Mouse (Mus musculus) lung, postnatal 4 days (tissue): ENCODE results near the gene Rcan1.
"Not testable (repeated sequence)": the region's sequence is repeated elsewhere in the genome, so short reads cannot be mapped to it uniquely, and the experiment has no call there.

Experiments used
- DNase-seq, 2 experiments: peaks; one replicate each; pipeline ENCODE4 v3.0.0; 2021

The Rcan1 gene

GRCm38 (mm10) chr16:92470706-92471105 is at the start of gene Rcan1:
Rcan1 (minus strand) TSS chr16:92470867.
- no peak for DNase-seq

GRCm38 (mm10) chr16:92519820-92520492 is 49.3 kb upstream of the Rcan1 start:
- peak; percentile 43 to 64 for DNase-seq

GRCm38 (mm10) chr16:92518718-92519117 is 48.1 kb upstream of the Rcan1 start:
- DNase-seq = no peak

DNA sequence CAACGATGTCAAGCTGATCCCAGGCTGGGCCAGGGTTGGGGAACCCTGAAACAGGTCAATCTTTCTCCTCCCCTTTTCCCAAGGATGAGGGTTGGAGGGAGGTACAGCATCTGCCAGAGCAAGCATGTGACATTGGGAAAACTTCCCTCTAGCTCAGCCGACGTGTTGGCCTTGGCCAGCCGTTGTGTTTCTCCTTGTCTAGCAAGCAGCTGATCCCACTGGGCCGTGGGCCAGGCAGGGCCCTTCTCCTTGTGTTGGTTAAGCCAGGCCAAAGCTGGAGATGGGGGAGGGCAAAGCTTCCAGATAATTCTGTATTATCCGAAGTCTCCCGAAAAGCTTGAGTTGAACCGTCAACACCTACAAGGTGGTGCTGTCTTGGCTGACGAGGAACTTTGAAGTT is 45.5 kb upstream of the Rcan1 start:
- DNase-seq = peak; percentile 50 to 81

GRCm38 (mm10) chr16:92514896-92515295 is 44.2 kb upstream of the Rcan1 start:
- DNase-seq = not testable (repeated sequence)

DNA sequence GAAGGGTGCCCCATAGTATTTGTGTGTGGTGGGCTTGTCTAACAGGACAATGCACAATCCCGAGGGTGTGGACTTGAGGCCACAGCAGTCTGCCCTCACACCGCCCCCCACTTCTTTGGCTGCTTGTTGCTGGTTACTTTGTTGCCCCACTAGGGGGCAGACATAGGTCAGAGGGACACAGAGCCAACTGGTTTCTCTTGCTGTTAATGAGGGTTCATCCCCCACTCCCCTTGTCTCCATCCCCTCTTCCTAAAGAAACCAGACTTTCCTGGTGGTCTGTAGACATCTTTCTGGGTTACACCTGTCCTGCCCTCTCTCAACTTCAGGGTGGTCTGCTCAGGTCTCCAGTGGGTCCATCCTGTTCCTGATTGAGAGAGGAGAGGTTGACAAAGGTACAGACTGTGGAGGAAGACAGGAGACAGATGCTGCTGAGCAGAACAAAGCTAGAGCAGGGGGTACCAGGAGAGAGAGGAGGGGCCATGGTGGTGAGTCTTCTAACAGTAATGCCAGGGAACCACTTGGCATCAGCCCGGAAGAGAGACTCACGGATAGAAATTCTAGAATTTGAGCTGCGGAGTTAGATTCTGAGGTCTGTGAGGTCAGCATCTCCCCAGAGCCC is 41.2 kb upstream of the Rcan1 start:
- DNase-seq = peak; percentile 45 to 62

- DNase-seq = peak; percentile 46 to 82
Observed at GRCm38 (mm10) chr16:92510835-92511772, 40.4 kb upstream of the Rcan1 start.

- DNase-seq = no peak
Observed at GRCm38 (mm10) chr16:92507573-92507972, 36.9 kb upstream of the Rcan1 start.

DNA sequence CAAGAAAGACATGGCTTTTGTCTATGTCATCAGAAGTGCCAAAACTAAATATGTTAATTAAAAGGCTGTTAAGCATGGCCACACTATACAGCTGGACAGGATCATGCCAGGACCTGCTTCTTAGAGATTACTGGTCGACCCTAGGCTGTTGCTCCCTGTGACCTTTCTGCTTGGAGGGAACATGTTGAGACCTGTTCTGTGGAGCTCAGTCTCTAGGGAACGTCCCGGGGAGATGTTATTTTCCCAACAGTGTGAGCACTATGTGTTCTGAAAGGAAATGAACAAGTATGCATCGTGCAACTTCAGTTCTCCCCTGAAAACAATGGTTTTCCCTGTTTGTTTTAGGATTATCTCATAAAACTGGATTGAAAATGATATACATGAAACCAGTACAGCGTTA is 32.4 kb upstream of the Rcan1 start:
- DNase-seq = no peak

DNA sequence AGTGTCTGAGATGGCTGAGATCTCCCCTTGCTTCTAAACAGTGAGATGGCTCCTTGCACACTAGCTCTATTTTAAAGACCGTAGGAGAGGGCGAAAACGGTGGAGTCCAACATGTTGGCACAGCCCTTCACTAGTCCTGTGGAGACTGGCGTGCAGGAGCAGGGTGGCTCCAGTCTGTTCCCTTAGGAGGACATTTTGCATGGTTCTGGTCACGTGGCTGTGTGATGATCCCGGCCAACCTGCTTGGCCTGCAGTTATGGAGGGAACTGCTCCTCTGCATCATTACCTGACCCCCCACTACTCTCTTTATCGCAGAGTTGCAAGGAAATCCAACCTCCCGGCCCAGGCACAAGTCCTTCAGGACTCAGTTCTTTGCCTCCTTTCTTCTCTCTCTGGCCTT is 29.9 kb upstream of the Rcan1 start:
- no peak for DNase-seq

DNA sequence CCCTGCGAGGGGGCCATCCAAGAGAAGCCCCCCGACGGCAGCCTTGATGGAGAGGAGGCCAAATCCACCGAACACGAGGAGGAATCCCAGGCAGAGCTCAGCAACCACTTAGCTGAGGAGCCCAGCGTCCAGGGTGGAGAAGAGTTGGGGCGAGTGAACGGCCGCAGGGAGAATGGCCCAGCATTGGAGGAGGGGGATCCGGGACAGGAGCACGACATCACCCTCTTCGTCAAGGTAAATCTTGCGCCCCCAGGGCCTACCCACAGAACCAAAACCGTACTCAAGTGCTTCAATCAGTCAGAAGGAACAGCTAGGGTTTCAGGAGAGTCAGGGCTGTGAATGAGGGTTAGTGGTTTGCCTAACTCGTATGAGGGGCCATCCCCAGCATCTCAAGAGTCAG is 28.7 kb upstream of the Rcan1 start:
- no peak for DNase-seq

DNA sequence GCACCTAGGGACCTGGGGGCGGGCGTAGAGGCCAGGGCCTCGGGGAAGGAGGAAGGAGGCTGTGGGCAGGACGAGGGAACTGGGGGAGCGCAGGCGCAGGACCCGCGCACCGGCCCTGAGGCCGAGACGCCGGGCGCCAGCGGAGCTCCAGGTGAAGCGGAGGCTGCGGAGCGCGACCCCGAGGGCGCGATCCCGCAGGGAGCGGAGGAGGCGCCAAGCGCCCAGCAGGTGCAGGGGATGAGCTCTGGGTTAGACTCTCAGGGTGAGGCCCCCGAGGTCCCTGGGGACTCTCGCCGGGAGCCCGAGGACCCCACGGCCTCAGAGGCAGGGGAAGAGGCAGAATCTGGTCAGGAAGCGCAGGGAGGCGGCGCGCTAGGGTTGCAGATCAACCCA is 27.9 kb upstream of the Rcan1 start:
- peak; percentile 47 to 64 for DNase-seq

- DNase-seq = peak in 1 of 2 experiments; percentile 45
Observed at GRCm38 (mm10) chr16:92497851-92498588, 27.4 kb upstream of the Rcan1 start.

GRCm38 (mm10) chr16:92489356-92489755 is 18.7 kb upstream of the Rcan1 start:
- DNase-seq = no peak

DNA sequence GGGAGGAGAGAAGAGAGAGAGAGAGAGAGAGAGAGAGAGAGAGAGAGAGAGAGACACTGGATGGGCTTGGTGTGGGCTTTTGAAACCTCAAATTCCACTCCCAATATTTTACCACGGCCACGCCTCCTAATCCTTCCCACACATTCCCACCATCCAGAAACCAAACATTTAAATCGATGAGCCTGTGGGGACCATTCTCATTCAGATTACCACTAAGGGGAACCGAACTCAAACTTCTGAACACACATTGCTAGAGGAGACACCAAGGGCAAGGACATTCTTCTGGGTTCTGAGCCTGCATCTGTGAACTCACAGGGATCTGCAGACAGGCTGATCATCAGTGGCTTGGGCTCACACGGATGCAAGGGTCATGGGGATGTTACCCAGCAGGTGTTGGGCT is 17.8 kb upstream of the Rcan1 start:
- DNase-seq = no peak

- DNase-seq = peak in 1 of 2 experiments; percentile 57
Observed at GRCm38 (mm10) chr16:92487489-92487888, 16.8 kb upstream of the Rcan1 start.

DNA sequence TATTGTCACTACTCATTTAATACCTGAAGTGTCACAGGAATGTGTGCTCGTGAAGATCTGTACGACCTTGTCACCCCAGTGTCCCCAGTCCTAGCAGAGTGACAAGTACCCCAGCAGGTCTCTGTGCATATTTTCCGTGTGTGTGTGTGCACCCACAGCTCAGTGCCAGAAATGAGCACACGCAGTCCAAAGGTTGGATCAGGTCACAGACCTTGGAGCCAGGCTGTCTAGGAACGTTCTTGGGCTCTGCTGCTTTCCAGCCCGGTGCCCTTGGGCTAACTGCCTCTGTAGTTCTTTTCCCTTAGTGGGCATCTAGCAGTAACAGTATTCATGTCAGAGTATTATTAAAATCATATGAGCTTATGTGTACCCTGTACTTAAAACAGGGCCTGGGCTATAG is 16.4 kb upstream of the Rcan1 start:
- DNase-seq = no peak

GRCm38 (mm10) chr16:92485436-92485835 is 14.8 kb upstream of the Rcan1 start, which contains the start of gene Clic6:
Clic6 (plus strand) TSS chr16:92485736.
- DNase-seq = no peak

DNA sequence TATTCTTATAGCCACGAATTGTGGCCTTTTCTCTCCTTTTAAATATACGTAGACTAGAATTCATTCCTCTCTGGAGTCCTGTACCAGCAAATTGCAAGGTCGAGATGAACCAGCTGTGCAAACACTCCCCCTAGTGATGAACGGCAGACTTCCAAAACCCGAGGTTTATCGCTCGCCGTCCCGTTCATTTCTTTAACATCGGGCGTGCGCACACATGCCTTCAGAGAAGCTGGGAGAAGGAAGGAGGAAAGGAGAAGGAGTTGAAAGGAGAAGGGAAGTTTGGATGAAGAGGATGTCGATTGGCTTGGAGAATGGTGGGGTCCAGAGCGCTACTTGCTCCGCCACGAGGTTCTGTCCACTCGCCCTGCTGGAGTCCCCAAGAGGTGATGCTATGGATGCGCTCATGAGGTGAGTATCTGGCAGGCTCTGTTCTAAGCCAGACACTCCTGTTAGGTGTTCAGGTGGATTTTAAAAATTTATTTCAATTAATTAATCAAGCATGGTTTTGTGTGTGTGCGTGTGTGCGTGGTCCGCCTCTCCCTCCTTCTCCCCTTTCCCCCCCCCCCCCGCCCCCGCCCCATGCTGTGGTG is 8.0 kb upstream of the Rcan1 start:
- DNase-seq = peak; percentile 61 to 80

DNA sequence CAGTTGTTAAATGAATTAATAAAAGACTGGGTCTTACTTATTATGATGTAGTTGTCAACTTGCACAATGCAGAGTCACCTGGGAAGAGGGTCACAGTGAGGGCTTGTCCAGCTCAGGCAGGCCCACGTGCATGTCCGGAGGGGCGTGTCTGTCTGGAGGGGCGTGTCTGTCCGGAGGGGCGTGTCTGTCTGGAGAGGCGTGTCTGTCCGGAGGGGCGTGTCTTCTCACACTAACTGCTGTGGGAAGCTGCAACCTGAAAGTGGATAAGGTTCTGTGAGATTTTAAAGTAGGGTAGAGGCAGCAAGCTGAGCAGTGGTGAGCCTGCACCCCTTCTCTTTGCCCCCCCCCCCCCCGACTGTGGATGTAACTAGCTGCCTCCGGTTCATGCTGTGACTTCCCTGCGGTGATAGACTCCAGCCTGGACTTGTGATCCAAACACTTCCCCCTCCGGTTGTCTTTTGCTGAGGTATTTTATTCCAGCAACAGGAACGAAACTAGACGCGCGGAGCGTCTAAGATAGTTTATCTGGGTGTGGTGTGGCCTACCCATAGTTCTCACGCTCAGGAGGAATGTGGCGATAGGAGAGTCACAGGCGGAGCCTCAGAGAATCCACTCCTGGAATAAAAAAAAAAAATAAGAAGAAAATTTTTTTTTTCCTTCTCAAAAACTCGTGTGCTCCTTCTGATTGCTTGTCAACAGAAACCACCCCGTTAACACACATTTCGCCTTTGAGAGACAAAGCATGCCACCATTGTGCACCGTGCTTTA is 4.6 kb upstream of the Rcan1 start:
- DNase-seq = peak; percentile 61 to 67

GRCm38 (mm10) chr16:92472898-92473297 is 2.2 kb upstream of the Rcan1 start:
- peak; percentile 39 to 76 for DNase-seq

- no peak for DNase-seq
Observed at GRCm38 (mm10) chr16:92468459-92468858, 2.2 kb downstream of the Rcan1 start.
